Mouse (Mus musculus) small intestine, adult 2 months (tissue): Measurements from ENCODE around the gene Tmem214. TPM values are rescaled to one million over a fixed set of nuclear protein-coding genes. Genes with fewer than 3 reads are reported as not detected.
A peak's percentile ranks its signal among the peaks of the same experiment; 100 is the strongest.

ENCODE experiments used
- H3K27ac ChIP-seq: fragments of 200-500 bp; 2 replicates; pipeline ENCODE4 v1.5.1; 2012; ENCODE audit warnings: low read depth, low read length, control low read depth, inconsistent platforms; ENCODE audit not compliant: insufficient read depth
- H3K27me3 ChIP-seq: fragments of 200-500 bp; 2 replicates; pipeline ENCODE4 v1.6.1; 2012; ENCODE audit warnings: mild to moderate bottlenecking, moderate library complexity, low read length, inconsistent platforms; ENCODE audit not compliant: control insufficient read depth, insufficient read depth
- H3K36me3 ChIP-seq: fragments of 200-500 bp; 2 replicates; pipeline ENCODE4 v1.6.1; 2012; ENCODE audit warnings: mild to moderate bottlenecking, low read length, control low read depth, inconsistent platforms; ENCODE audit not compliant: control insufficient read depth, insufficient read depth
- H3K4me1 ChIP-seq: fragments of 200-500 bp; 2 replicates; pipeline ENCODE4 v1.6.1; 2012; ENCODE audit warnings: low read length, inconsistent platforms, mixed read lengths; ENCODE audit not compliant: control insufficient read depth, insufficient read depth, insufficient read length
- H3K4me3 ChIP-seq: fragments of 200-500 bp; 2 replicates; pipeline ENCODE4 v1.5.1; 2012; ENCODE audit warnings: low read depth, mild to moderate bottlenecking, control low read depth, inconsistent platforms, low read length, moderate library complexity
- CTCF ChIP-seq: fragments of 200-500 bp; IDR thresholded peaks from 2 replicates; pipeline ENCODE4 v1.5.1; 2012; ENCODE audit warnings: low read depth, mild to moderate bottlenecking, control low read depth, inconsistent platforms, low read length, moderate library complexity, mixed read lengths; ENCODE audit not compliant: insufficient replicate concordance, insufficient read length; ENCODE audit errors: extremely low read depth
- POLR2A ChIP-seq: fragments of 200-500 bp; IDR thresholded peaks from 2 replicates; pipeline ENCODE4 v1.6.1; 2012; ENCODE audit warnings: low read depth, mild to moderate bottlenecking, control low read depth, inconsistent platforms, low read length, moderate library complexity
- WGBS: fragments of 180-500 bp; shearing (Covaris S2); methylation state at CpG from one replicate; pipeline ENCODE4 v1.1.7; 2018; 5-methylcytosine and 5-hydroxymethylcytosine counted together
- polyA plus RNA-seq: library from polyadenylated mRNA; depleted of rRNA; stranded (reverse); fragments of >200 nt; gene quantifications from 2 replicates; pipeline ENCODE4 v1.2.3, GENCODE M21; 2012

The Tmem214 gene
- polyA plus RNA-seq, 1 experiment: 115 TPM

DNA sequence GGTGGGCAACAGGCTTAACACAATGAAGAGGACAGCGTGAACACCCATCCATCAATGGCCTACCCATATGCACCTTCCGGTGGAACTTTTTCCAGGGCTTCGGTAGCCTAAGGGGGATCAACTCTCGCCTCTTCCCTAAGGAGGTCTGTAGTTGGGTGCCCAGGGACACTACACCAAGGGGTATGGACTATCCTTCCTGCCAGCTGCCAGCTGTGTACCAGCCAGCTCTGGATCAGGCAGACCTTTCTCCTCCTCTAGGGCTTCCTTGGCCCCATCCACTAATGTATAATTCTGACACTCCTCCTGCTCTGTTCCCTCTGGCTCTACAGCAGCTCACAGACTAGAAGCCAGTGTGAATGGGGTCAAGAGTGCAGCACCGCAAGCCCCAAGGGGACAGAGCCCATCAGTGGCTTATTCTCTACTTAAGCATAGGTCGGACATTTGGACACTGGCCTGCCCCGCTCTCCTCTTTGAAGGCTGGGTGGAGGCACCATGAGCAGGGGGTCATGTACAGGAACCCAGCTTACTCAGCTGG, 46.4 kb downstream of the Tmem214 start:
- 71% methylated on average over 7 of the region's 7 CpGs for WGBS
- no peak for TF ChIP-seq CTCF
- TF ChIP-seq POLR2A: no peak
- Histone ChIP-seq H3K27ac (peak overlapping the region; percentile 79), H3K36me3 (no peaks in the 10 kb centered on the region; the same call in 1 of the 2 replicates), H3K27me3 (no peaks in the 10 kb centered on the region), H3K4me3 (peak overlapping the region; percentile 53), H3K4me1 (peaks cover 18% of the 10 kb centered on the region)

DNA sequence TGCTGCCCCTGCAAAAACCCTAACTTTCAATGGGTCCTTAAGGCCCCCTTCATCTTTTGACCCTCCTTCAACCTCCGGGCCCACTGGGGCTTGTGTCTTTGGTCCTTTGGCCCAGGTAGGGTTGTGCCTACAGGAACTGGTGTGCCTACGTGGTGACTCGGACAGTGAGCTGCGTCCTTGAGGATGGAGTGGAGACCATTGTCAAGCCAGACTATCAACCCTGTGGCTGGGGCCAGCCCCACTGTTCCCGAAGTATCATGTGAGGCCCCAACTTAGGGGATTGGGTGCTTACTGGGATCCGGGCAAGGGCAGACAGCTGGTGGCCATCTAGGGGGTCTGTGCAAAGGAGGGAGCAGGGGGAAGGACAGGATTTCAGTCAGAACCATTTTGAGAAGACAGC, 47.0 kb downstream of the Tmem214 start:
- WGBS: 77% methylated on average over 6 of the region's 6 CpGs
- TF ChIP-seq POLR2A: no peak
- H3K27me3 ChIP-seq: no peaks in the 10 kb centered on the region
- peaks cover 15% of the 10 kb centered on the region for H3K4me1 ChIP-seq
- peak overlapping the region; percentile 24 for H3K27ac ChIP-seq
- H3K4me3 ChIP-seq: peak overlapping the region; percentile 46
- no peaks in the 10 kb centered on the region; the same call in 1 of the 2 replicates for H3K36me3 ChIP-seq

DNA sequence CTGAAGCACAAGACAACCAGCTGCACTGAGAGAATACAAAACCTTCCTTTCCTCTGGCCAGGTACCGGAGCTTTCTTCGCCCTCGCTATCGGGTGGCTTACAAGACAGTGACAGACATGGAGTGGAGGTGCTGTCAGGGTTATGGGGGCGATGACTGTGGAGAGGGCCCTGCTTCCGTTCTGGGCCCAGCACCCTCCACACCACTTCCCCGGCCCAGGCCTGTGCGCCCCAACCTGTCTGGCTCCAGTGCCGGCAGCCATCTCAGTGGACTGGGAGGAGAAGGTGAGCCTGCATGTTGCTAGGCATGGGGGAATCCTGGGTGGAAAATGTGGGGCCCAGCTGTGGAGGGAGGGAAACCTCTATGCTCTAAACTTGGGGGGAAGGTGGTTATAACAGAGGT, 47.6 kb downstream of the Tmem214 start:
- no peaks in the 10 kb centered on the region; the same call in 1 of the 2 replicates for H3K36me3 ChIP-seq
- WGBS: 57% methylated on average over 9 of the region's 9 CpGs
- peak overlapping the region; percentile 24 for H3K27ac ChIP-seq
- H3K27me3 ChIP-seq: no peaks in the 10 kb centered on the region
- no peak for TF ChIP-seq CTCF
- no peak for TF ChIP-seq POLR2A
- peaks cover 15% of the 10 kb centered on the region for H3K4me1 ChIP-seq
- H3K4me3 ChIP-seq: peak overlapping the region; percentile 46

DNA sequence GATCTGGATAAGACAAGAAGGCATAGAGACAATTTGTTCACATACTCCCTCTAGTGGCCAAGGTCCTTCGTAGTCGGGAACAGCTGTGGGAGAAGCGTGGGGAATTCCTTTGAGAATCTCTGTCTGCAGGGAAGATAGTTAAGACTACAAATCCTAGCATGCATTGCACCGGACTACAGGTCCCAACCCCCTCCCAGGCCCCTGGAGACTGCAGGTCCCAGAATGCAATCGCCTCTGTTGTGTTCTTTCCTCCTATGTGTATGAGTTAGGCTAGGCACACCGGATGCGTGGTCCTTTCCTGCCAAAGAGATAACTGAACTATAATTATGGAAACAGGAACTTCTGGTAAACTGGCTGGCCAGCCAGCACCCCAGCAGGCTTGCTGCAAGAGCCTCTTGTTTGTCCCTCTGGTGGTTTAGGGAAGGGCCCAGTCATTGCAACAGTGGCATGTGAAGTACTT, 48.2 kb downstream of the Tmem214 start:
- H3K36me3 ChIP-seq: no peaks in the 10 kb centered on the region; the same call in 1 of the 2 replicates
- H3K27ac ChIP-seq: peak overlapping the region; percentile 27; the same call in 1 of the 2 replicates
- 2% methylated on average over 7 of the region's 7 CpGs for WGBS
- TF ChIP-seq POLR2A (no peak), CTCF (peak; percentile 53; the same call in 1 of the 2 replicates)
- H3K4me1 ChIP-seq: peaks cover 11% of the 10 kb centered on the region
- H3K27me3 ChIP-seq: no peaks in the 10 kb centered on the region
- H3K4me3 ChIP-seq: no peak overlapping the region

DNA sequence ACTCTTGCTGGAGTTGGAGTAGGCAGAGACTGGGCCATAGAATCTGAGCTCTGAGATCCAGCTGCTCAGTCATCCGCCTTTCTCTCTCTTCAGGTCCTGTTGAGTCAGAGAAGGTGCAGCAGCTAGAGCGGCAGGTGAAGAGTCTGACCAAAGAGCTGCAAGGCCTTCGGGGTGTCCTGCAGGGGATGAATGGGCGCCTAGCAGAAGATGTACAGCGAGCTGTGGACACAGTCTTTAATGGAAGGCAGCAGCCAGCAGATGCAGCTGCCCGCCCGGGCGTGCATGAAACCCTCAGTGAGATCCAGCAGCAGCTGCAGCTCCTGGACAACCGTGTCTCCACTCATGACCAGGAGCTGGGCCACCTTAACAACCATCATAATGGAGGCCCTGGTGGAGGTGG, 49.0 kb downstream of the Tmem214 start:
- Histone ChIP-seq H3K36me3 (no peaks in the 10 kb centered on the region; the same call in 1 of the 2 replicates), H3K4me1 (peaks cover 11% of the 10 kb centered on the region), H3K27ac (peak overlapping the region; percentile 27; the same call in 1 of the 2 replicates), H3K27me3 (no peaks in the 10 kb centered on the region), H3K4me3 (no peak overlapping the region)
- 91% methylated on average over 9 of the region's 9 CpGs for WGBS
- TF ChIP-seq CTCF (no peak), POLR2A (no peak)

DNA sequence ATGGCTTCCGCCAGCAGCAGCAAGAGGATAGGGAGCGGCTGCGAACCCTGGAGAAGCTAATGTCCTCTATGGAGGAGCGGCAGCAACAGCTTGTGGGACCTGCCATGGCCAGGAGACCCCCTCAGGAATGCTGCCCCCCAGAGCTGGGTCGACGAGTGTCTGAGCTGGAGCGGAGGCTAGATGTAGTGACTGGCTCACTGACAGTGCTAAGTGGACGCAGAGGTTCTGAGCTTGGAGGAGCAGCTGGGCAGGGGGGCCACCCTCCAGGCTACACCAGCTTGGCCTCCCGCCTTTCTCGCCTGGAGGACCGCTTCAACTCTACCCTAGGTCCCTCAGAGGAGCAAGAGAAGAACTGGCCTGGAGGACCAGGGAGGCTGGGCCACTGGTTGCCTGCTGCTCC, 49.5 kb downstream of the Tmem214 start:
- Histone ChIP-seq H3K36me3 (no peaks in the 10 kb centered on the region; the same call in 1 of the 2 replicates), H3K27ac (no peak overlapping the region), H3K4me3 (no peak overlapping the region), H3K27me3 (no peaks in the 10 kb centered on the region), H3K4me1 (peaks cover 10% of the 10 kb centered on the region)
- 91% methylated on average over 11 of the region's 11 CpGs for WGBS
- TF ChIP-seq CTCF (no peak), POLR2A (no peak)

DNA sequence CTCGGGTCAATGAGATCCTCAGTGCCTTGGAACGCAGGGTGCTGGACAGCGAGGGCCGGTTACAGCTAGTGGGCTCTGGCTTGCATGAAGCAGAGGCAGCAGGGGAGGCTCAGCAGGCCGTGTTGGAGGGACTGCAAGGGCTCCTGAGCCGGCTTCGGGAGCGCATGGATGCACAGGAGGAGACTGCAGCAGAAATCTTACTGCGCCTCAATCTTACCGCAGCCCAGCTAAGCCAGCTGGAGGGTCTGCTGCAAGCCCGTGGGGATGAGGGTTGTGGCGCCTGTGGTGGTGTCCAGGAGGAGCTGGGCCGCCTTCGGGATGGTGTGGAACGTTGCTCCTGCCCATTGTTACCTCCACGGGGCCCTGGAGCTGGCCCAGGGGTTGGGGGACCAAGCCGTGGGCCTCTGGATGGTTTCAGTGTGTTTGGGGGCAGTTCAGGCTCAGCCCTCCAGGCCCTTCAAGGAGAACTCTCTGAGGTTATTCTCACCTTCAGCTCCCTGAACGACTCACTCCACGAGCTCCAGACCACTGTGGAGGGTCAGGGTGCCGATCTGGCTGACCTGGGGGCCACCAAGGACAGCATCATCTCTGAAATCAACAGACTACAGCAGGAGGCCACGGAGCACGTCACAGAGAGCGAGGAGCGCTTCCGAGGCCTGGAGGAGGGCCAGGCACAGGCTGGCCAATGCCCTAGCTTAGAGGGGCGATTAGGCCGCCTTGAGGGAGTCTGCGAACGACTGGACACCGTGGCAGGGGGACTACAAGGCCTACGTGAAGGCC, 50.3 kb downstream of the Tmem214 start:
- 91% methylated on average over 31 of the region's 31 CpGs for WGBS
- TF ChIP-seq CTCF: no peak
- Histone ChIP-seq H3K4me1 (peaks cover 8% of the 10 kb centered on the region), H3K27ac (no peak overlapping the region), H3K36me3 (no peaks in the 10 kb centered on the region; the same call in 1 of the 2 replicates), H3K4me3 (no peak overlapping the region), H3K27me3 (no peaks in the 10 kb centered on the region)
